Comparison of ENCODE assay signal across 21 mouse cellular contexts in genomic region chr9:92617376-92617775, GRCm38 (mm10).
DNase-seq lines count a peak whose midpoint lies in the region; ATAC-seq and TF ChIP-seq lines count a peak whose summit lies in the region.
"Had no signal": no experiment of that assay in that cellular context is flagged by ENCODE, and none has a peak within 500 bp of the region (broad histone marks: within the 10 kb centered on the region; RNA-seq: fewer than 3 reads in every experiment).

No protein-coding gene starts in this region.

- H3K36me3 ChIP-seq in lung, embryonic 16.5 days (ENCODE audit: control insufficient read depth, insufficient read depth, low read length): no peaks in the 10 kb centered on the region
- H3K36me3 ChIP-seq in small intestine, adult 2 months (ENCODE audit: control insufficient read depth, insufficient read depth, low read length): no peaks in the 10 kb centered on the region
- H3K36me3 ChIP-seq: heart, embryonic 13.5 days; hindbrain, embryonic 12.5 days; limb, embryonic 13.5 days; liver, embryonic 15.5 days had no signal

- peak; percentile 61; the same call in 1 of the 2 replicates for ATAC-seq in lung, embryonic 16.5 days (ENCODE audit: low read depth)
- no peak for ATAC-seq in CD4-positive, CD25-positive, alpha-beta regulatory T cell, adult 4 months
- ATAC-seq in erythroid progenitor cell, adult 5-6 weeks (replicated peaks; ENCODE audit: low FRiP score, poor library complexity, severe bottlenecking): no peak
- ATAC-seq: forebrain, postnatal 0 days had no signal

- no peak overlapping the region for H3K9ac ChIP-seq in lung, embryonic 16.5 days (ENCODE audit: low read length)
- H3K9ac ChIP-seq: forebrain, postnatal 0 days; heart, embryonic 13.5 days; hindbrain, embryonic 12.5 days; limb, embryonic 13.5 days; liver, embryonic 15.5 days had no signal

- peak; percentile 48 for DNase-seq in heart, adult 11 months
- no peak for DNase-seq in heart, adult 8-10 months (ENCODE audit: low spot score)
- DNase-seq in lung, postnatal 25 days (ENCODE audit: low spot score): no peak
- DNase-seq: adrenal gland, postnatal 25 days; cerebellum, adult 8-10 months; forebrain, postnatal 0 days; gastrocnemius, postnatal 14 days; heart, adult 18-20 months; heart, postnatal 14 days; kidney, adult 8-10 months; kidney, postnatal 14 days; thymus, postnatal 25 days had no signal

- TF ChIP-seq CTCF in small intestine, adult 2 months (IDR thresholded peaks at IDR 0.05; ENCODE audit: extremely low read depth, insufficient read length, insufficient replicate concordance, low read depth, low read length): no peak

- no peak overlapping the region for H3K27ac ChIP-seq in lung, embryonic 16.5 days (ENCODE audit: low read length)
- peak overlapping the region; percentile 15; the same call in 1 of the 2 replicates for H3K27ac ChIP-seq in small intestine, adult 2 months (ENCODE audit: insufficient read depth, low read depth, low read length)
- H3K27ac ChIP-seq: heart, embryonic 13.5 days; hindbrain, embryonic 12.5 days; limb, embryonic 13.5 days; liver, embryonic 15.5 days had no signal

- H3K4me2 ChIP-seq in lung, embryonic 16.5 days (ENCODE audit: low read depth, low read length): no peak overlapping the region
- H3K4me2 ChIP-seq: heart, embryonic 13.5 days; hindbrain, embryonic 12.5 days; limb, embryonic 13.5 days; liver, embryonic 15.5 days; midbrain, embryonic 11.5 days had no signal

- no peak overlapping the region for H3K4me3 ChIP-seq in lung, embryonic 16.5 days (ENCODE audit: low read length)
- no peak overlapping the region for H3K4me3 ChIP-seq in small intestine, adult 2 months (ENCODE audit: low read depth, low read length)
- H3K4me3 ChIP-seq: heart, embryonic 13.5 days; hindbrain, embryonic 12.5 days; limb, embryonic 13.5 days; liver, embryonic 15.5 days had no signal

- WGBS in lung, embryonic 16.5 days: 34% methylated on average over 2 of the region's 2 CpGs
- 70% methylated on average over 2 of the region's 2 CpGs for WGBS in small intestine, adult 2 months

- H3K9me3 ChIP-seq in lung, embryonic 16.5 days (ENCODE audit: control insufficient read depth, low read length): no peaks in the 10 kb centered on the region
- H3K9me3 ChIP-seq: heart, embryonic 13.5 days; hindbrain, embryonic 12.5 days; liver, embryonic 15.5 days had no signal

- TF ChIP-seq POLR2A in small intestine, adult 2 months (IDR thresholded peaks at IDR 0.05; ENCODE audit: low read depth, low read length): no peak

- no peaks in the 10 kb centered on the region for H3K4me1 ChIP-seq in lung, embryonic 16.5 days (replicated peaks; ENCODE audit: control insufficient read depth, insufficient read depth, low read length)
- H3K4me1 ChIP-seq in small intestine, adult 2 months (ENCODE audit: control insufficient read depth, insufficient read depth, insufficient read length, low read length): peaks cover 12% of the 10 kb centered on the region
- H3K4me1 ChIP-seq: hindbrain, embryonic 12.5 days; limb, embryonic 13.5 days; liver, embryonic 15.5 days had no signal

- H3K27me3 ChIP-seq in lung, embryonic 16.5 days (ENCODE audit: control insufficient read depth, insufficient read depth, low read depth, low read length): no peaks in the 10 kb centered on the region
- H3K27me3 ChIP-seq in small intestine, adult 2 months (ENCODE audit: control insufficient read depth, insufficient read depth, low read length): no peaks in the 10 kb centered on the region
- H3K27me3 ChIP-seq: heart, embryonic 13.5 days; hindbrain, embryonic 12.5 days; limb, embryonic 13.5 days; liver, embryonic 15.5 days had no signal
